Comparison of ENCODE assay signal across 22 mouse cellular contexts in genomic region chr5:34785027-34785426, GRCm38 (mm10). TPM values are rescaled to one million over a fixed set of nuclear protein-coding genes. Genes with fewer than 3 reads are reported as not detected.
A peak's percentile ranks its signal among the peaks of the same experiment; 100 is the strongest.
DNase-seq lines count a peak whose midpoint lies in the region; ATAC-seq and TF ChIP-seq lines count a peak whose summit lies in the region.
"Had no signal": no experiment of that assay in that cellular context is flagged by ENCODE, and none has a peak within 500 bp of the region (broad histone marks: within the 10 kb centered on the region; RNA-seq: fewer than 3 reads in every experiment).

No protein-coding gene starts in this region.

- TF ChIP-seq POLR2A in cortical plate, adult 2 months (IDR thresholded peaks at IDR 0.05; ENCODE audit: extremely low read depth, insufficient read depth, low read length): no peak
- no peak for TF ChIP-seq POLR2A in myocyte (IDR thresholded peaks at IDR 0.05; ENCODE audit: insufficient read length, low read depth)

- H3K4me1 ChIP-seq in cortical plate, adult 2 months (ENCODE audit: control insufficient read depth, insufficient read depth, low read length): peaks cover 2% of the 10 kb centered on the region; the same call in 1 of the 2 replicates
- H3K4me1 ChIP-seq: embryonic facial prominence, embryonic 13.5 days; forebrain, embryonic 13.5 days; heart, embryonic 12.5 days; hindbrain, embryonic 10.5 days; hindbrain, embryonic 15.5 days had no signal

- no peak overlapping the region for H3ac ChIP-seq in myocyte (ENCODE audit: control insufficient read depth, insufficient read length)

- H3K36me3 ChIP-seq in myocyte (ENCODE audit: control insufficient read depth, insufficient read depth): peaks cover 3% of the 10 kb centered on the region

- peak; percentile 44; the same call in 1 of the 2 replicates for ATAC-seq in frontal cortex, adult (ENCODE audit: low TSS enrichment)
- ATAC-seq in CD4-positive, CD25-positive, alpha-beta regulatory T cell, adult 4 months: peak; percentile 82
- ATAC-seq: forebrain, embryonic 13.5 days; forebrain, postnatal 0 days had no signal

- peak overlapping the region; percentile 65; the same call in 1 of the 2 replicates for H3K27ac ChIP-seq in cortical plate, adult 2 months (ENCODE audit: insufficient read depth, low read length)
- H3K27ac ChIP-seq: embryonic facial prominence, embryonic 13.5 days; forebrain, embryonic 13.5 days; heart, adult 2 months; hindbrain, embryonic 10.5 days; hindbrain, embryonic 15.5 days had no signal

- H3K4me3 ChIP-seq in cortical plate, adult 2 months (ENCODE audit: insufficient read depth, low read length): no peak overlapping the region
- H3K4me3 ChIP-seq in myocyte: no peak overlapping the region
- H3K4me3 ChIP-seq: embryonic facial prominence, embryonic 13.5 days; forebrain, embryonic 13.5 days; heart, adult 2 months; heart, embryonic 12.5 days; hindbrain, embryonic 10.5 days; hindbrain, embryonic 15.5 days had no signal

- H3K79me2 ChIP-seq in myocyte (ENCODE audit: control insufficient read depth, insufficient read depth): peaks cover 11% of the 10 kb centered on the region

- intact Hi-C loops in left cerebral cortex, postnatal 36 days (cut with DNase I): no loop called here

- no peak for DNase-seq in frontal cortex, postnatal 25 days (ENCODE audit: low spot score in 2 of 2)
- no peak for DNase-seq in lung, postnatal 14 days
- no peak for DNase-seq in left cerebral cortex, postnatal 36 days (ENCODE audit: low spot score in 2 of 2)
- DNase-seq in testis, postnatal 10 days (ENCODE audit: low spot score): no peak
- DNase-seq: adrenal gland, postnatal 10 days; B cell, adult 2 months; cerebellum, adult 11-12 months; cerebellum, adult 9-10 months; cerebellum, postnatal 25 days; forebrain, postnatal 0 days; heart, adult 2 months; kidney, adult 11 months; kidney, adult 9 months had no signal

- TF ChIP-seq CTCF in cortical plate, adult 2 months (IDR thresholded peaks at IDR 0.05; ENCODE audit: extremely low read depth, insufficient read depth, low read length): no peak

- peak overlapping the region; percentile 7 for H3K4me2 ChIP-seq in myocyte (ENCODE audit: low read depth)
- H3K4me2 ChIP-seq: embryonic facial prominence, embryonic 13.5 days; forebrain, embryonic 13.5 days; heart, embryonic 12.5 days; hindbrain, embryonic 15.5 days had no signal

- H3K27me3 ChIP-seq in myocyte (ENCODE audit: control insufficient read depth, insufficient read depth, insufficient read length): no peaks in the 10 kb centered on the region
- H3K27me3 ChIP-seq: embryonic facial prominence, embryonic 13.5 days; forebrain, embryonic 13.5 days; heart, embryonic 12.5 days; hindbrain, embryonic 15.5 days had no signal

TF ChIP-seq in myocyte, 11 proteins besides CTCF, POLR2A, EP300 and RAD21:
- TF ChIP-seq MAX (IDR thresholded peaks at IDR 0.05; ENCODE audit: low read depth): no peak
- no peak for TF ChIP-seq USF1 (IDR thresholded peaks at IDR 0.05; ENCODE audit: low read depth)
- TF ChIP-seq MYOD1 (IDR thresholded peaks at IDR 0.05; ENCODE audit: control insufficient read depth in 1 of 3, insufficient read length in 2 of 3, low read depth in 2 of 3): no peak
- no peak for TF ChIP-seq CEBPB (IDR thresholded peaks at IDR 0.05; ENCODE audit: insufficient read depth, poor library complexity, severe bottlenecking)
- no peak for TF ChIP-seq MYOG (IDR thresholded peaks at IDR 0.05; ENCODE audit: control insufficient read depth in 1 of 3, insufficient read depth in 1 of 3, insufficient read length in 2 of 3, low read depth in 2 of 3)
- no peak for TF ChIP-seq E2F4 (IDR thresholded peaks at IDR 0.05; ENCODE audit: insufficient read depth)
- TF ChIP-seq POLR2AphosphoS2 (IDR thresholded peaks at IDR 0.05; ENCODE audit: insufficient read length, low read depth): no peak
- TF ChIP-seq TCF3 (IDR thresholded peaks at IDR 0.05; ENCODE audit: insufficient read length, low read depth): no peak
- TF ChIP-seq TCF12 (IDR thresholded peaks at IDR 0.05; ENCODE audit: insufficient read depth, poor library complexity, severe bottlenecking): no peak
- TF ChIP-seq REST (IDR thresholded peaks at IDR 0.05; ENCODE audit: insufficient read depth, insufficient read length): no peak
- no peak for TF ChIP-seq SRF (IDR thresholded peaks at IDR 0.05; ENCODE audit: control insufficient read depth, insufficient read length, low read depth)

RNA-seq across cellular contexts. Expression of gene Htt, which starts 23.5 kb away (rescaled TPM):
- polyA plus RNA-seq in CD4-positive, CD25-positive, alpha-beta regulatory T cell, adult 4 months (2017; shearing (Covaris generic)): 10 to 100 TPM; 21.0 to 23.9 TPM
- polyA plus RNA-seq in cortical plate, adult 2 months (2012; rRNA removed): 43.1 and 46.6 TPM in 2 replicates
- 8.9 TPM for polyA plus RNA-seq in myocyte (2012; fragmentation: generic; extraction: Trizol)
- 10 to 100 TPM; 81.0 to 93.8 TPM for total RNA-seq in left cerebral cortex, postnatal 36 days (2021)
